Mouse (Mus musculus): ENCODE measurements around the gene Mrpl43. TPM values are rescaled to one million over a fixed set of nuclear protein-coding genes. Genes with fewer than 3 reads are reported as not detected.

Mrpl43 gene
- polyA plus RNA-seq, 1 experiment from 2014 or later, result 96.2 TPM

DNA sequence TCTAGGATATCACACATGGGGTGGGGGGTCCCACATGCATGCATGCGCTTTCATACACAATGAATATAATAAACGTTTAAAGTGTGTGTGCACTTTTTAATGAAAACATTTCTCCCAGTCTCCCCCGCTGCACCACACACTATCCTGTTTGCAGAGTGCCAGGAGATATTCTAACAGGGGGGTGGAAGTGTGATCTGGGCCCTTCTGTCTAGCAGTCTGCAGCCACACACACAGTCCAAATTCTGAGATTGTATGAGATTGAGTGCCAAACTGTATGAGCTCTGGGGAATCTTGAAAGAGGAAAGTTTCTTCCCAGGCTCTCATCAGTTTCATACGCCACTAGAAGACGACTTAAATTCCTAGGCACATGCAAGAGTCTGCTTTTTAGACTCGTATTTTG, 18.4 kb downstream of the Mrpl43 start:
- no peak overlapping the region for H3K9ac ChIP-seq (replicated peaks)
- WGBS, result 63% methylated on average over 6 of the region's 6 CpGs
- H3K4me3 ChIP-seq (replicated peaks), result no peak overlapping the region
- H3K36me3 ChIP-seq, result peaks cover 6% of the 10 kb centered on the region; the same call in 1 of the 2 replicates
- no peak for ATAC-seq (ENCODE audit: low FRiP score)
- peaks cover 41% of the 10 kb centered on the region for H3K4me1 ChIP-seq
- no peak overlapping the region for H3K27ac ChIP-seq (replicated peaks)
- no peaks in the 10 kb centered on the region for H3K9me3 ChIP-seq (replicated peaks)
- H3K27me3 ChIP-seq (replicated peaks), result 0 out of 2 replicates have a peak, but pooled peaks cover 2% of the 10 kb centered on the region
- H3K4me2 ChIP-seq, result no peak overlapping the region

GRCm38 (mm10) chr19:44987004-44987403, 19.2 kb downstream of the Mrpl43 start:
- Histone ChIP-seq H3K36me3 (peaks cover 3% of the 10 kb centered on the region), H3K4me2 (no peak overlapping the region), H3K27me3 (replicated peaks) (0 out of 2 replicates have a peak, but pooled peaks cover 2% of the 10 kb centered on the region), H3K4me1 (peaks cover 34% of the 10 kb centered on the region), H3K9ac (replicated peaks) (no peak overlapping the region), H3K4me3 (replicated peaks) (no peak overlapping the region), H3K9me3 (replicated peaks) (no peaks in the 10 kb centered on the region), H3K27ac (replicated peaks) (no peak overlapping the region)
- ATAC-seq (ENCODE audit: low FRiP score), result no peak
- WGBS, result 73% methylated on average over 6 of the region's 6 CpGs

GRCm38 (mm10) chr19:44985159-44985988, 20.9 kb downstream of the Mrpl43 start:
- Histone ChIP-seq H3K27me3 (replicated peaks) (0 out of 2 replicates have a peak, but pooled peaks cover 2% of the 10 kb centered on the region), H3K27ac (replicated peaks) (no peak overlapping the region), H3K9me3 (replicated peaks) (no peaks in the 10 kb centered on the region), H3K36me3 (peaks cover 17% of the 10 kb centered on the region), H3K9ac (replicated peaks) (no peak overlapping the region), H3K4me3 (replicated peaks) (no peak overlapping the region), H3K4me1 (peaks cover 18% of the 10 kb centered on the region), H3K4me2 (no peak overlapping the region)
- ATAC-seq (ENCODE audit: low FRiP score), result no peak
- WGBS, result 68% methylated on average over 5 of the region's 5 CpGs

GRCm38 (mm10) chr19:44984420-44984819, 21.8 kb downstream of the Mrpl43 start:
- Histone ChIP-seq H3K4me1 (peaks cover 8% of the 10 kb centered on the region), H3K27ac (replicated peaks) (no peak overlapping the region), H3K36me3 (peaks cover 24% of the 10 kb centered on the region), H3K4me2 (no peak overlapping the region), H3K9me3 (replicated peaks) (no peaks in the 10 kb centered on the region), H3K9ac (replicated peaks) (no peak overlapping the region), H3K4me3 (replicated peaks) (no peak overlapping the region), H3K27me3 (replicated peaks) (0 out of 2 replicates have a peak, but pooled peaks cover 2% of the 10 kb centered on the region)
- ATAC-seq (ENCODE audit: low FRiP score), result no peak
- WGBS, result 95% methylated on average over 4 of the region's 4 CpGs

DNA sequence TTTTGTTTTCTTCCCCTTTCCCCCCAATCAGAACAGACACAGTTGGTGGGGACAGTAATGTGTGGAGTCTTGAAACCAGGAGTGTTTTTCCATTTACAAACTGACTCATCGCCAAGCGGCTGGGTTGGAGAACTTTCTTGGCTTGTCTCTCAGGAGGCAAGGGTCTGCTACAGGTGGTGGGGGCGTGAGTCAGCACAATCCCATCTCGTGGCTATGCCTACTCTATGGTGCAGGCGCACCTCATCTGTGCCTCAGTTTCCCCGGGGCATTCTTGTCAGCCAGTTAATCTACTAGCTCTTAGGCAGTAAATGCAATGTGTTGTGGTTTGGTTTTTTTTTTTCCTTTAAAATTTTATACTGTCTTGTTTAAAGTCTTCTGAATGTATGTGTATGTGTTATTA, 22.9 kb downstream of the Mrpl43 start:
- Histone ChIP-seq H3K36me3 (peaks cover 30% of the 10 kb centered on the region), H3K9me3 (replicated peaks) (no peaks in the 10 kb centered on the region), H3K27ac (replicated peaks) (no peak overlapping the region), H3K27me3 (replicated peaks) (0 out of 2 replicates have a peak, but pooled peaks cover 2% of the 10 kb centered on the region), H3K9ac (replicated peaks) (no peak overlapping the region), H3K4me2 (no peak overlapping the region), H3K4me1 (peaks cover 2% of the 10 kb centered on the region; the same call in 1 of the 2 replicates), H3K4me3 (replicated peaks) (no peak overlapping the region)
- ATAC-seq (ENCODE audit: low FRiP score), result no peak
- 94% methylated on average over 6 of the region's 6 CpGs for WGBS

DNA sequence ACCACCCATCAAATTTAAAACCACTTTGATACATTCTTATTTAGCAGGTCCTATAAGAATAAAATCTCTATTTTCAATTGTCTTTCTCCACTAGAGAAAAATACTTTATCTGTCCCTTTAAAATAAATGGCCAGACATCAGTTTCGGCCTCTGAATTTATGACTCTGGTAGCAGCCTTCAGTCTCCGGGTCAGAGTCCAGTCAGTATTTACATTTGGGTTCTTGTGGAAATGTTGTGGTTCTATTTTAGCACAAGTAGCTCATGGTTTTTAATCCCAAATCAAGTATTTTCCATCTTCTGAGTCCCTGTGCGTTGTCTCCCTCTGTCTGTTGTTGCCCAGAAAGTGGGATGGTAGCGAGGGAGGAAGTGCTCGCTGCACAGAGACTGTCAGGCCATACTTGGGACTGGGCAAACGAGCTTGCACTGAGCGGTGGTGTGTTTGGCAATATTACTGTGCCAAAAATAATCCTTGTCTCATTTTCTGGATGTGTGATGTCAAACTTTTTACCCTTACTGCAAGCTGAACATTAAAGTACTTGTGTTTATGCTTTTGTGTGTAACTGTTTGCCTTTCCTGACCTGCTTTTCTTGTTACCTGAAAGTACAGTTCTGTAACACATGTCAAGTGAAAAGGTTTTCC, 23.6 kb downstream of the Mrpl43 start:
- Histone ChIP-seq H3K4me3 (replicated peaks) (no peak overlapping the region), H3K27ac (replicated peaks) (no peak overlapping the region), H3K9ac (replicated peaks) (no peak overlapping the region), H3K27me3 (replicated peaks) (0 out of 2 replicates have a peak, but pooled peaks cover 2% of the 10 kb centered on the region), H3K4me2 (no peak overlapping the region), H3K9me3 (replicated peaks) (no peaks in the 10 kb centered on the region), H3K36me3 (peaks cover 38% of the 10 kb centered on the region), H3K4me1 (no peaks in the 10 kb centered on the region)
- ATAC-seq (ENCODE audit: low FRiP score), result no peak
- 78% methylated on average over 7 of the region's 7 CpGs for WGBS

DNA sequence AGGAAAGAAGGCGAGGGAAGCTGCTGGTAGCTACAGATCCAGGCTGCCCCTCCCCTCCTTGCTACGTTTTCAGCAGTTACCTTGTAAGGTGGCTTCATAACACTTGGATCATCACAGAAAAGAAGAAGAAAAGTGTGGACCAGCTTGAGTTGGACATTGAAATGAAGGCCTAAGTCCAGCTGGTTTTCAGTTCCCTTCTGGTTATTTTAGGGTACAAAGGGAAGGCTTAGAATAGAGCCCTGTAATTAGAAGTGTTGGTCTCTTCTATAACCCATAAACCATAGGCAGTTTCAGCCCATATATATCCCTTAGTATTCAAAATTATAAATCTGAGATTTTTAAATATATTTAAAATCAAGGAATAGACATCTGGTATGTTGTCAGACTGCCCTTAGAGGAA, 25.5 kb downstream of the Mrpl43 start:
- Histone ChIP-seq H3K9ac (replicated peaks) (no peak overlapping the region), H3K27ac (replicated peaks) (no peak overlapping the region), H3K4me2 (no peak overlapping the region), H3K4me1 (no peaks in the 10 kb centered on the region), H3K27me3 (replicated peaks) (no peaks in the 10 kb centered on the region), H3K4me3 (replicated peaks) (no peak overlapping the region), H3K36me3 (peaks cover 56% of the 10 kb centered on the region), H3K9me3 (replicated peaks) (no peaks in the 10 kb centered on the region)
- no peak for ATAC-seq (ENCODE audit: low FRiP score)
- WGBS, result 90% methylated on average over 2 of the region's 2 CpGs

DNA sequence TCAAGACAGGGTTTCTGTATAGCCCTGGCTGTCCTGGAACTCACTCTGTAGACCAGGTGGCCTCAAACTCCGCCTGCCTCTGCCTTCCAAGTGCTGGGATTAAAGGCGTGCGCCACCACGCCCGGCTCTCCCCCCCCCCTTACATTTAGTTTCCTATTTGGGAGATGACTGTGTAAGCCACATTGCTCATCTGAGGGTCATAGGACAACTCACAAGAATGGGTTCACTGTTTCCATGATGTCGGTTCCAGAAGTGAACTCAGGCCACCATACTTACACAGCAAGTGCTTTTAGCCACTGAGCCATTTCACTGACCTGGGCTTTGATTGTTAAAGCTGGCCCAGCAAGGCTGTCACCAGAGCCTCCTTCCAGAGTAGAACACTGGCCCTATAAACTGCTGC, 29.1 kb downstream of the Mrpl43 start:
- no peak for ATAC-seq (ENCODE audit: low FRiP score)
- Histone ChIP-seq H3K4me3 (replicated peaks) (no peak overlapping the region), H3K9ac (replicated peaks) (no peak overlapping the region), H3K9me3 (replicated peaks) (no peaks in the 10 kb centered on the region), H3K27ac (replicated peaks) (no peak overlapping the region), H3K27me3 (replicated peaks) (no peaks in the 10 kb centered on the region), H3K36me3 (peaks cover 88% of the 10 kb centered on the region), H3K4me2 (no peak overlapping the region), H3K4me1 (no peaks in the 10 kb centered on the region)
- WGBS, result 94% methylated on average over 6 of the region's 6 CpGs

- Histone ChIP-seq H3K4me2 (no peak overlapping the region), H3K27ac (replicated peaks) (no peak overlapping the region), H3K36me3 (peaks cover 89% of the 10 kb centered on the region), H3K4me1 (no peaks in the 10 kb centered on the region), H3K27me3 (replicated peaks) (no peaks in the 10 kb centered on the region), H3K4me3 (replicated peaks) (no peak overlapping the region), H3K9me3 (replicated peaks) (no peaks in the 10 kb centered on the region), H3K9ac (replicated peaks) (no peak overlapping the region)
- no peak for ATAC-seq (ENCODE audit: low FRiP score)
- WGBS, result 78% methylated on average over 6 of the region's 6 CpGs
These were observed 29.6 kb downstream of the Mrpl43 start for GRCm38 (mm10) chr19:44976636-44977035.

GRCm38 (mm10) chr19:44968329-44968728, 37.9 kb downstream of the Mrpl43 start:
- Histone ChIP-seq H3K27ac (replicated peaks) (no peak overlapping the region), H3K9me3 (replicated peaks) (no peaks in the 10 kb centered on the region), H3K9ac (replicated peaks) (no peak overlapping the region), H3K4me1 (no peaks in the 10 kb centered on the region), H3K27me3 (replicated peaks) (no peaks in the 10 kb centered on the region), H3K36me3 (peaks cover 81% of the 10 kb centered on the region), H3K4me2 (no peak overlapping the region), H3K4me3 (replicated peaks) (no peak overlapping the region)
- WGBS, result 89% methylated on average over 3 of the region's 3 CpGs
- ATAC-seq (ENCODE audit: low FRiP score), result no peak

GRCm38 (mm10) chr19:44965978-44966377, 40.3 kb downstream of the Mrpl43 start:
- no peak overlapping the region for H3K4me2 ChIP-seq
- no peaks in the 10 kb centered on the region for H3K4me1 ChIP-seq
- WGBS, result 100% methylated on average over 1 of the region's 1 CpGs
- H3K27me3 ChIP-seq (replicated peaks), result no peaks in the 10 kb centered on the region
- peaks cover 76% of the 10 kb centered on the region for H3K36me3 ChIP-seq
- H3K4me3 ChIP-seq (replicated peaks), result no peak overlapping the region
- no peaks in the 10 kb centered on the region for H3K9me3 ChIP-seq (replicated peaks)
- H3K9ac ChIP-seq (replicated peaks), result no peak overlapping the region
- H3K27ac ChIP-seq (replicated peaks), result no peak overlapping the region
- ATAC-seq (ENCODE audit: low FRiP score), result no peak

- peaks cover 74% of the 10 kb centered on the region for H3K36me3 ChIP-seq
- no peaks in the 10 kb centered on the region for H3K9me3 ChIP-seq (replicated peaks)
- H3K4me2 ChIP-seq, result no peak overlapping the region
- no peak overlapping the region for H3K4me3 ChIP-seq (replicated peaks)
- H3K27me3 ChIP-seq (replicated peaks), result no peaks in the 10 kb centered on the region
- H3K27ac ChIP-seq (replicated peaks), result no peak overlapping the region
- 99% methylated on average over 2 of the region's 2 CpGs for WGBS
- H3K4me1 ChIP-seq, result no peaks in the 10 kb centered on the region
- no peak for ATAC-seq (ENCODE audit: low FRiP score)
- H3K9ac ChIP-seq (replicated peaks), result no peak overlapping the region
These were observed 46.6 kb downstream of the Mrpl43 start for GRCm38 (mm10) chr19:44959633-44960032.

Measured in neural tube, embryonic 15.5 days (tissue).